Mouse (Mus musculus) A20 (cell line): ENCODE data around the gene Gpa33.
A peak's percentile ranks its signal among the peaks of the same experiment; 100 is the strongest.
"Not testable (repeated sequence)": the region's sequence is repeated elsewhere in the genome, so short reads cannot be mapped to it uniquely, and the experiment has no call there.

ENCODE experiments used
- DNase-seq: peaks from one replicate; pipeline ENCODE4 v3.0.0-alpha.2; 2011; ENCODE audit warnings: low read depth, low spot score

Gpa33 gene

GRCm38 (mm10) chr1:166135091-166135740, 5.2 kb downstream of the Gpa33 start:
- DNase-seq = no peak

GRCm38 (mm10) chr1:166137244-166137938, 7.4 kb downstream of the Gpa33 start:
- DNase-seq = no peak

GRCm38 (mm10) chr1:166138136-166138535, 8.1 kb downstream of the Gpa33 start:
- no peak for DNase-seq

- DNase-seq = no peak
These were observed 9.1 kb downstream of the Gpa33 start for GRCm38 (mm10) chr1:166139113-166139512.

GRCm38 (mm10) chr1:166139620-166140184, 9.7 kb downstream of the Gpa33 start:
- no peak for DNase-seq

- not testable (repeated sequence) for DNase-seq
These were observed 11.8 kb downstream of the Gpa33 start for GRCm38 (mm10) chr1:166141868-166142267.

GRCm38 (mm10) chr1:166142369-166142768, 12.3 kb downstream of the Gpa33 start:
- DNase-seq = no peak

- peak; percentile 45 for DNase-seq
These were observed 16.6 kb downstream of the Gpa33 start for GRCm38 (mm10) chr1:166146626-166147025.

- no peak for DNase-seq
These were observed 17.6 kb downstream of the Gpa33 start for GRCm38 (mm10) chr1:166147657-166148056.

GRCm38 (mm10) chr1:166149441-166149840, 19.4 kb downstream of the Gpa33 start:
- DNase-seq = peak; percentile 52

GRCm38 (mm10) chr1:166150035-166150434, 20.0 kb downstream of the Gpa33 start:
- DNase-seq = no peak

GRCm38 (mm10) chr1:166151341-166151740, 21.3 kb downstream of the Gpa33 start:
- DNase-seq = no peak

GRCm38 (mm10) chr1:166152034-166152433, 22.0 kb downstream of the Gpa33 start:
- DNase-seq = no peak

GRCm38 (mm10) chr1:166153351-166154120, 23.5 kb downstream of the Gpa33 start:
- DNase-seq = peak; percentile 92

GRCm38 (mm10) chr1:166154162-166155112, 24.4 kb downstream of the Gpa33 start:
- peak; percentile 87 for DNase-seq

- no peak for DNase-seq
These were observed 25.1 kb downstream of the Gpa33 start for GRCm38 (mm10) chr1:166155113-166155494.

GRCm38 (mm10) chr1:166157712-166158111, 27.7 kb downstream of the Gpa33 start:
- DNase-seq = no peak

- peak; percentile 40 for DNase-seq
These were observed 28.6 kb downstream of the Gpa33 start for GRCm38 (mm10) chr1:166158664-166159063.

- no peak for DNase-seq
These were observed 30.1 kb downstream of the Gpa33 start for GRCm38 (mm10) chr1:166160111-166160510.

GRCm38 (mm10) chr1:166160569-166161445, 30.8 kb downstream of the Gpa33 start:
- peak; percentile 71 for DNase-seq
